Mouse (Mus musculus) c-Kit-positive CD71-negative TER-119-negative erythroid progenitor cells, embryonic 14.5 days (primary cell): ENCODE results near the gene Stk32b.

Experiments
- DNase-seq: peaks from one replicate; pipeline ENCODE4 v3.0.0-alpha.2; 2013; ENCODE audit warnings: low read depth

Gene Stk32b

GRCm38 (mm10) chr5:37506880-37507519, 210.0 kb downstream of the Stk32b start:
- no peak for DNase-seq

- DNase-seq = no peak
These were observed 221.9 kb downstream of the Stk32b start for GRCm38 (mm10) chr5:37494984-37495476.

GRCm38 (mm10) chr5:37472025-37472608, 244.9 kb downstream of the Stk32b start:
- DNase-seq = no peak

GRCm38 (mm10) chr5:37471584-37471983, 245.4 kb downstream of the Stk32b start:
- no peak for DNase-seq

GRCm38 (mm10) chr5:37469031-37469430, 247.9 kb downstream of the Stk32b start:
- DNase-seq = no peak

GRCm38 (mm10) chr5:37467646-37468045, 249.3 kb downstream of the Stk32b start:
- DNase-seq = no peak

- no peak for DNase-seq
These were observed 251.5 kb downstream of the Stk32b start for GRCm38 (mm10) chr5:37465461-37465860.

- DNase-seq = no peak
These were observed 258.7 kb downstream of the Stk32b start for GRCm38 (mm10) chr5:37458236-37458635.

GRCm38 (mm10) chr5:37457831-37458230, 259.1 kb downstream of the Stk32b start:
- DNase-seq = no peak

- DNase-seq = no peak
These were observed 259.8 kb downstream of the Stk32b start for GRCm38 (mm10) chr5:37457191-37457590.

GRCm38 (mm10) chr5:37456590-37456989, 260.4 kb downstream of the Stk32b start:
- no peak for DNase-seq

- no peak for DNase-seq
These were observed 269.4 kb downstream of the Stk32b start for GRCm38 (mm10) chr5:37447546-37447945.

- no peak for DNase-seq
These were observed 274.2 kb downstream of the Stk32b start for GRCm38 (mm10) chr5:37442767-37443166.

- DNase-seq = no peak
These were observed 281.6 kb downstream of the Stk32b start for GRCm38 (mm10) chr5:37435417-37435816.

- DNase-seq = no peak
These were observed 289.8 kb downstream of the Stk32b start for GRCm38 (mm10) chr5:37427210-37427609.

GRCm38 (mm10) chr5:37419028-37419427, 297.9 kb downstream of the Stk32b start:
- no peak for DNase-seq
